In genomic region chr1:74167136-74167535, GRCm38 (mm10) we compare ENCODE assay signal across 32 mouse cellular contexts. TPM values are rescaled to one million over a fixed set of nuclear protein-coding genes. Genes with fewer than 3 reads are reported as not detected.
DNase-seq lines count a peak whose midpoint lies in the region; ATAC-seq and TF ChIP-seq lines count a peak whose summit lies in the region.
"Had no signal": no experiment of that assay in that cellular context is flagged by ENCODE, and none has a peak within 500 bp of the region (broad histone marks: within the 10 kb centered on the region; RNA-seq: fewer than 3 reads in every experiment).

No protein-coding gene starts in this region.

- H3K4me2 ChIP-seq in hindbrain, postnatal 0 days (ENCODE audit: low read depth, low read length), result no peak overlapping the region
- H3K4me2 ChIP-seq: heart, embryonic 11.5 days; hindbrain, embryonic 14.5 days; liver, embryonic 13.5 days; neural tube, embryonic 15.5 days had no signal

- no peaks in the 10 kb centered on the region for H3K9me3 ChIP-seq in hindbrain, postnatal 0 days (ENCODE audit: low read length)
- H3K9me3 ChIP-seq: liver, embryonic 13.5 days; megakaryocyte, embryonic 14.5 days; neural tube, embryonic 15.5 days had no signal

- H3K27ac ChIP-seq in hindbrain, postnatal 0 days, result no peak overlapping the region
- H3K27ac ChIP-seq: hindbrain, embryonic 14.5 days; left cerebral cortex, adult 2 months; liver, embryonic 13.5 days; neural tube, embryonic 15.5 days; stomach, postnatal 0 days had no signal

- no peaks in the 10 kb centered on the region for H3K27me3 ChIP-seq in hindbrain, postnatal 0 days (ENCODE audit: insufficient read depth, low read length)
- H3K27me3 ChIP-seq: liver, embryonic 13.5 days; megakaryocyte, embryonic 14.5 days; neural tube, embryonic 15.5 days had no signal

- no peak for ATAC-seq in hindbrain, postnatal 0 days
- ATAC-seq: activated CD4-positive, CD25-positive, alpha-beta regulatory T cell, adult 4 months; CD4-positive, CD25-positive, alpha-beta regulatory T cell, adult 4 months; forebrain, embryonic 16.5 days; intestine, embryonic 16.5 days; midbrain, embryonic 16.5 days; Patski had no signal

- peak; percentile 30 for DNase-seq in adrenal gland, postnatal 10 days
- DNase-seq in adrenal gland, postnatal 36 days, result no peak
- peak; percentile 66 for DNase-seq in heart, adult 11 months
- no peak for DNase-seq in heart, postnatal 36 days
- DNase-seq in spleen, postnatal 4 days (ENCODE audit: low spot score in 2 of 2), result peak; percentile 21 to 67
- DNase-seq in spleen, postnatal 10 days (ENCODE audit: low spot score in 2 of 2), result no peak
- no peak for DNase-seq in hindbrain, postnatal 0 days (ENCODE audit: low spot score)
- no peak for DNase-seq in retina, postnatal 1 day
- DNase-seq: embryo, embryonic 11 days; gastrocnemius, postnatal 36 days; heart, postnatal 10 days; kidney, postnatal 36 days; liver, embryonic 13.5 days; thymus, postnatal 14 days had no signal

- H3K9ac ChIP-seq in hindbrain, postnatal 0 days (replicated peaks; ENCODE audit: low read length), result no peak overlapping the region
- H3K9ac ChIP-seq: hindbrain, embryonic 14.5 days; liver, embryonic 13.5 days; neural tube, embryonic 15.5 days had no signal

- intact Hi-C loops in heart, postnatal 36 days (cut with DNase I), result no loop called here

- TF ChIP-seq CTCF in hindbrain, postnatal 0 days (IDR thresholded peaks at IDR 0.05; ENCODE audit: low read depth), result no peak

- no peaks in the 10 kb centered on the region for H3K36me3 ChIP-seq in hindbrain, postnatal 0 days (ENCODE audit: insufficient read depth, low read length)
- H3K36me3 ChIP-seq: liver, embryonic 13.5 days; neural tube, embryonic 15.5 days had no signal

- no peak overlapping the region for H3K4me3 ChIP-seq in hindbrain, postnatal 0 days (ENCODE audit: low read length)
- H3K4me3 ChIP-seq: left cerebral cortex, adult 2 months; liver, embryonic 13.5 days; megakaryocyte, embryonic 14.5 days; neural tube, embryonic 15.5 days had no signal

- 80% methylated on average over 5 of the region's 5 CpGs for WGBS in hindbrain, postnatal 0 days

- no peaks in the 10 kb centered on the region for H3K4me1 ChIP-seq in hindbrain, postnatal 0 days (ENCODE audit: insufficient read depth, low read length)
- H3K4me1 ChIP-seq: liver, embryonic 13.5 days; neural tube, embryonic 15.5 days had no signal

RNA-seq across cellular contexts. Expression of gene Cxcr2, which starts 13.3 kb away (rescaled TPM):
- total RNA-seq in adrenal gland, postnatal 10 days (2021), result 1 to 10 TPM in 1 of 2 experiments, under 1 TPM in 1; 0.48 to 1.6 TPM
- under 1 TPM in 1 of 2 experiments, not detected in 1; 0.23 TPM for total RNA-seq in adrenal gland, postnatal 36 days (2021)
- under 1 TPM; 0.16 to 0.17 TPM for total RNA-seq in heart, postnatal 36 days (2021)
- total RNA-seq in hindbrain, postnatal 0 days (2014; rRNA removed), result 0.52 TPM in 1 of 2 replicates, not detected in the other
- polyA plus RNA-seq in hindbrain, postnatal 0 days (2015; fragmentation: Nextera tagmentation; extraction: Ambion mirVana), result 0.05 and 0.18 TPM in 2 replicates
- total RNA-seq: gastrocnemius, postnatal 36 days; left cerebral cortex, adult 2 months had no signal
- polyA plus RNA-seq: CD4-positive, CD25-positive, alpha-beta regulatory T cell, adult 4 months; kidney, embryonic 14.5 days had no signal

RNA-seq across cellular contexts. Expression of gene Cxcr1, which starts 27.3 kb away (rescaled TPM):
- total RNA-seq in adrenal gland, postnatal 10 days (2021), result not detected
- total RNA-seq in adrenal gland, postnatal 36 days (2021), result not detected
- not detected for total RNA-seq in heart, postnatal 36 days (2021)
- not detected in 2 replicates for total RNA-seq in hindbrain, postnatal 0 days (2014; rRNA removed)
- polyA plus RNA-seq in hindbrain, postnatal 0 days (2015; fragmentation: Nextera tagmentation; extraction: Ambion mirVana), result not detected in 2 replicates
- total RNA-seq: adrenal gland, postnatal 4 days; ES-E14; gastrocnemius, postnatal 36 days; heart, postnatal 10 days; left cerebral cortex, adult 2 months had no signal
- polyA plus RNA-seq: activated CD4-positive, CD25-positive, alpha-beta regulatory T cell, adult 4 months; CD4-positive, CD25-positive, alpha-beta regulatory T cell, adult 4 months; embryonic facial prominence, embryonic 14.5 days; forebrain, embryonic 16.5 days; heart, embryonic 11.5 days; hindbrain, embryonic 14.5 days; intestine, embryonic 16.5 days; kidney, embryonic 14.5 days; limb, embryonic 11.5 days; liver, embryonic 13.5 days; lung, embryonic 16.5 days; midbrain, embryonic 16.5 days; neural tube, embryonic 15.5 days; Patski had no signal

RNA-seq across cellular contexts. Expression of gene Rufy4, which starts 41.8 kb away (rescaled TPM):
- 1 to 10 TPM; 3.4 to 4.3 TPM for total RNA-seq in adrenal gland, postnatal 10 days (2021)
- total RNA-seq in adrenal gland, postnatal 36 days (2021), result 1 to 10 TPM; 1.2 to 2.0 TPM
- total RNA-seq in heart, postnatal 36 days (2021), result 1 to 10 TPM in 1 of 2 experiments, under 1 TPM in 1; 0.69 to 1.2 TPM
- not detected in 2 replicates for total RNA-seq in hindbrain, postnatal 0 days (2014; rRNA removed)
- polyA plus RNA-seq in hindbrain, postnatal 0 days (2015; fragmentation: Nextera tagmentation; extraction: Ambion mirVana), result 0.08 and 0.10 TPM in 2 replicates
- total RNA-seq: ES-E14 had no signal
- polyA plus RNA-seq: activated CD4-positive, CD25-positive, alpha-beta regulatory T cell, adult 4 months; CD4-positive, CD25-positive, alpha-beta regulatory T cell, adult 4 months; kidney, embryonic 14.5 days had no signal

RNA-seq across cellular contexts. Expression of gene Tns1, which starts 42.9 kb away (rescaled TPM):
- 100 to 1,000 TPM; 284 to 309 TPM for total RNA-seq in adrenal gland, postnatal 10 days (2021)
- 100 to 1,000 TPM; 404 to 411 TPM for total RNA-seq in adrenal gland, postnatal 36 days (2021)
- total RNA-seq in heart, postnatal 36 days (2021), result 100 to 1,000 TPM; 672 to 786 TPM
- 24.1 and 28.0 TPM in 2 replicates for total RNA-seq in hindbrain, postnatal 0 days (2014; rRNA removed)
- polyA plus RNA-seq in hindbrain, postnatal 0 days (2015; fragmentation: Nextera tagmentation; extraction: Ambion mirVana), result 10.3 and 11.7 TPM in 2 replicates

Comparison
In these comparisons a context has a peak if more than half of its experiments do, and no peak if none do; other contexts are left out.
1. DNase-seq: peak in adrenal gland, postnatal 10 days (single experiment), heart, adult 11 months (single experiment) and spleen, postnatal 4 days (2 of 2); none in adrenal gland, postnatal 36 days (0 of 2), heart, postnatal 36 days (0 of 2), spleen, postnatal 10 days (0 of 2), hindbrain, postnatal 0 days (single experiment) and retina, postnatal 1 day (single experiment).